Mouse (Mus musculus): ENCODE results near the gene Acvr2b. TPM values are rescaled to one million over a fixed set of nuclear protein-coding genes. Genes with fewer than 3 reads are reported as not detected.

The Acvr2b gene
- polyA plus RNA-seq, 1 experiment from 2014 or later, result 6.3 TPM

- no peaks in the 10 kb centered on the region for H3K27me3 ChIP-seq (ENCODE audit: control insufficient read depth, insufficient read depth, low read length)
- WGBS, result 0% methylated on average over 50 of the region's 52 CpGs
- ATAC-seq (ENCODE audit: low FRiP score, low TSS enrichment), result peak; percentile 92
- 0 out of 2 replicates have a peak, but pooled peaks cover 4% of the 10 kb centered on the region for H3K4me1 ChIP-seq (replicated peaks; ENCODE audit: control insufficient read depth, insufficient read depth)
- no peaks in the 10 kb centered on the region for H3K9me3 ChIP-seq (ENCODE audit: control insufficient read depth, low read length)
- peak within 1 kb of the TSS; percentile 72 for H3K4me3 ChIP-seq (ENCODE audit: low read depth, low read length)
- DNase-seq (ENCODE audit: low spot score), result peak; percentile 97
- peak within 1 kb of the TSS; percentile 81 for H3K9ac ChIP-seq (ENCODE audit: low read length)
- peak within 1 kb of the TSS; percentile 88 for H3K27ac ChIP-seq (replicated peaks)
- H3K36me3 ChIP-seq (ENCODE audit: control insufficient read depth, insufficient read depth, low read length), result peaks cover 8% of the 10 kb centered on the region; the same call in 1 of the 2 replicates
- peak; percentile 87 for TF ChIP-seq CTCF (IDR thresholded peaks at IDR 0.05; ENCODE audit: low read depth)
- no peak for TF ChIP-seq EP300 (optimal IDR thresholded peaks at IDR 0.05)
- peak within 1 kb of the TSS; percentile 66 for H3K4me2 ChIP-seq (replicated peaks; ENCODE audit: low read depth)
Observed at GRCm38 (mm10) chr9:119444738-119445429, 43.0 kb downstream of the Acvr2b start, which contains the start of gene Exog. Gene Exog (plus strand): TSS chr9:119444943.

GRCm38 (mm10) chr9:119445737-119446136 lies 43.8 kb downstream of the Acvr2b start:
- Histone ChIP-seq H3K4me1 (replicated peaks; ENCODE audit: control insufficient read depth, insufficient read depth) (0 out of 2 replicates have a peak, but pooled peaks cover 4% of the 10 kb centered on the region), H3K9ac (ENCODE audit: low read length) (peak overlapping the region; percentile 81), H3K27me3 (ENCODE audit: control insufficient read depth, insufficient read depth, low read length) (no peaks in the 10 kb centered on the region), H3K36me3 (ENCODE audit: control insufficient read depth, insufficient read depth, low read length) (peaks cover 12% of the 10 kb centered on the region; the same call in 1 of the 2 replicates), H3K4me2 (replicated peaks; ENCODE audit: low read depth) (peak overlapping the region; percentile 66), H3K27ac (replicated peaks) (peak overlapping the region; percentile 88), H3K9me3 (ENCODE audit: control insufficient read depth, low read length) (no peaks in the 10 kb centered on the region), H3K4me3 (ENCODE audit: low read depth, low read length) (peak overlapping the region; percentile 72)
- DNase-seq (ENCODE audit: low spot score), result peak; percentile 37
- TF ChIP-seq EP300 (optimal IDR thresholded peaks at IDR 0.05), result no peak
- no peak for TF ChIP-seq CTCF (IDR thresholded peaks at IDR 0.05; ENCODE audit: low read depth)
- peak; percentile 24; the same call in 1 of the 2 replicates for ATAC-seq (ENCODE audit: low FRiP score, low TSS enrichment)
- 28% methylated on average over 6 of the region's 6 CpGs for whole genome bisulfite sequencing

DNA sequence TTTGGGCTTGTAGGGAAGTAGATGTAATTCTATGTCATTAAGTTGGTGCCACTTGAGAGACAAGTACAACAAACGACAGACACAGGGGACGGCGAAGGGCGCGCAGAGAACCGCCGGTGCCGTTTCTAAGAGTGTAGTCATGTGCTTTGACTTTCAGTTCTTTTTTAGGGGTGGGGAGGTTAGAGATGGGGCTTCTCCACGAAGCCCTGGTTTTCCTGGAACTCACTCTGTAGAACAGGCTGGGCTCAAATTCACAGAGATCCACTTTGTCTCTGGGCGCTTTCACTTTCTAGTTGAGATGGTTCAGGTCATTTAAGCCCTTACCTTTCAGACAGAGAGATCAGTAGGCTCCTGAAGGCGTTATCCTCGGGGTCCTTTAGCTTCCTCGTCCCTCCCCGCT lies 54.0 kb downstream of the Acvr2b start:
- Histone ChIP-seq H3K9ac (ENCODE audit: low read length) (no peak overlapping the region), H3K9me3 (ENCODE audit: control insufficient read depth, low read length) (no peaks in the 10 kb centered on the region), H3K4me1 (replicated peaks; ENCODE audit: control insufficient read depth, insufficient read depth) (no peaks in the 10 kb centered on the region), H3K4me3 (ENCODE audit: low read depth, low read length) (no peak overlapping the region), H3K4me2 (replicated peaks; ENCODE audit: low read depth) (no peak overlapping the region), H3K27me3 (ENCODE audit: control insufficient read depth, insufficient read depth, low read length) (no peaks in the 10 kb centered on the region), H3K36me3 (ENCODE audit: control insufficient read depth, insufficient read depth, low read length) (peaks cover 8% of the 10 kb centered on the region), H3K27ac (replicated peaks) (no peak overlapping the region)
- TF ChIP-seq EP300 (optimal IDR thresholded peaks at IDR 0.05) (no peak), CTCF (IDR thresholded peaks at IDR 0.05; ENCODE audit: low read depth) (no peak)
- 87% methylated on average over 14 of the region's 14 CpGs for WGBS
- ATAC-seq (ENCODE audit: low FRiP score, low TSS enrichment), result no peak
- DNase-seq (ENCODE audit: low spot score), result no peak

DNA sequence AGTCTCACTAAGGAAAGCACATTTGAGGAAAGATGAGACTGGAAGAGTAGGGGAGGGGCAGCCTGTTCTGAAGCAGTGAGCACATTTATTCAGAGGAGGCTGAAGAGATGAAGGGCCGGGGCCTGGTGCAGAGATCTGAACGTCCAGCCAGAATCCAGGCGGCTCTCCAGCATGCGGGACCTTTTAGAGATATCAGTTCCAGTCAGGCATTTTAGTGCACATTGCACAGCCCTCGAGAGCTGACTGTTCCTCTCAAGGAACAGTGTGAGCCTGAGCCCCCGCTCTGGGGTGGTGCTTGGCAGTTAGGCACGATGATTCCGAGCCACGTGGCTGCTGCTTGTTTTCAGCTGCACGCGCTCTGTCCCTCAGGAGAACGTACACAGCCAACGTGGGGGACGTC lies 55.2 kb downstream of the Acvr2b start:
- TF ChIP-seq EP300 (optimal IDR thresholded peaks at IDR 0.05) (no peak), CTCF (IDR thresholded peaks at IDR 0.05; ENCODE audit: low read depth) (no peak)
- Histone ChIP-seq H3K36me3 (ENCODE audit: control insufficient read depth, insufficient read depth, low read length) (peaks cover 3% of the 10 kb centered on the region), H3K4me2 (replicated peaks; ENCODE audit: low read depth) (no peak overlapping the region), H3K27me3 (ENCODE audit: control insufficient read depth, insufficient read depth, low read length) (no peaks in the 10 kb centered on the region), H3K9ac (ENCODE audit: low read length) (no peak overlapping the region), H3K9me3 (ENCODE audit: control insufficient read depth, low read length) (no peaks in the 10 kb centered on the region), H3K4me3 (ENCODE audit: low read depth, low read length) (no peak overlapping the region), H3K27ac (replicated peaks) (no peak overlapping the region), H3K4me1 (replicated peaks; ENCODE audit: control insufficient read depth, insufficient read depth) (no peaks in the 10 kb centered on the region)
- WGBS, result 87% methylated on average over 14 of the region's 14 CpGs
- no peak for DNase-seq (ENCODE audit: low spot score)
- no peak for ATAC-seq (ENCODE audit: low FRiP score, low TSS enrichment)

- DNase-seq (ENCODE audit: low spot score) (peak; percentile 62), ATAC-seq (ENCODE audit: low FRiP score, low TSS enrichment) (no peak; the same call in 1 of the 2 replicates)
- H3K4me1 ChIP-seq (replicated peaks; ENCODE audit: control insufficient read depth, insufficient read depth), result no peaks in the 10 kb centered on the region
Observed at GRCm38 (mm10) chr9:119460410-119460809, 58.5 kb downstream of the Acvr2b start.

DNA sequence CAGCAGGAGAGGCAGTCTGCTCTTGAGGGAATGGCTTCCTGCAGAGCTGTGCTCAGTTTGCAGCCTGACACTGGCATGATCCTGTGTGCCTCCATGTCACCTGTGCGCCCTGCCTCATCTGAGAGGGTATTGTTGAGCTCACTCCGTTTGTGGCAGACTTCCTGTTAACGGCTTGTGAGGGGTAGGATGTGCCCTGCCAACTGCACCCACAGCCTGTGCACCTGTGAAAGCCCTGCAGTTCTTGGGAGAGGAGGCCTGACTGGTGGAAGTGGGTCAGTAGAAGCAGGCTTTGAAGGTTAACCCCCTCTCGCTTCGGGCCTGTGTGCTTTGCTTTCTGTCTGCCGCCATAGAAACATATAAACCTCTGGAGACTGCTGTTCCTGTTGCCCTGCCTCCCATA lies 63.1 kb downstream of the Acvr2b start:
- Histone ChIP-seq H3K4me3 (ENCODE audit: low read depth, low read length) (no peak overlapping the region), H3K9me3 (ENCODE audit: control insufficient read depth, low read length) (no peaks in the 10 kb centered on the region), H3K4me1 (replicated peaks; ENCODE audit: control insufficient read depth, insufficient read depth) (no peaks in the 10 kb centered on the region), H3K9ac (ENCODE audit: low read length) (no peak overlapping the region), H3K36me3 (ENCODE audit: control insufficient read depth, insufficient read depth, low read length) (peaks cover 15% of the 10 kb centered on the region), H3K4me2 (replicated peaks; ENCODE audit: low read depth) (no peak overlapping the region), H3K27ac (replicated peaks) (no peak overlapping the region), H3K27me3 (ENCODE audit: control insufficient read depth, insufficient read depth, low read length) (no peaks in the 10 kb centered on the region)
- no peak for ATAC-seq (ENCODE audit: low FRiP score, low TSS enrichment)
- TF ChIP-seq CTCF (IDR thresholded peaks at IDR 0.05; ENCODE audit: low read depth) (no peak), EP300 (optimal IDR thresholded peaks at IDR 0.05) (no peak)
- 92% methylated on average over 6 of the region's 6 CpGs for WGBS
- DNase-seq (ENCODE audit: low spot score), result no peak

More at GRCm38 (mm10) chr9:119460410-119460809, 58.5 kb downstream of the Acvr2b start:
- H3K4me2 ChIP-seq (replicated peaks; ENCODE audit: low read depth), result no peak overlapping the region
- WGBS, result 41% methylated on average over 8 of the region's 8 CpGs
- no peak overlapping the region for H3K9ac ChIP-seq (ENCODE audit: low read length)
- peak; percentile 94 for TF ChIP-seq CTCF (IDR thresholded peaks at IDR 0.05; ENCODE audit: low read depth)
- no peak for TF ChIP-seq EP300 (optimal IDR thresholded peaks at IDR 0.05)
- H3K4me3 ChIP-seq (ENCODE audit: low read depth, low read length), result no peak overlapping the region
- peaks cover 18% of the 10 kb centered on the region for H3K36me3 ChIP-seq (ENCODE audit: control insufficient read depth, insufficient read depth, low read length)
- H3K27me3 ChIP-seq (ENCODE audit: control insufficient read depth, insufficient read depth, low read length), result no peaks in the 10 kb centered on the region
- no peaks in the 10 kb centered on the region for H3K9me3 ChIP-seq (ENCODE audit: control insufficient read depth, low read length)
- no peak overlapping the region for H3K27ac ChIP-seq (replicated peaks)
